Mouse (Mus musculus) adrenal gland, adult 8-10 months (tissue): ENCODE measurements around the gene Pglyrp4. TPM values are rescaled to one million over a fixed set of nuclear protein-coding genes. Genes with fewer than 3 reads are reported as not detected.
"Not testable (repeated sequence)": the region's sequence is repeated elsewhere in the genome, so short reads cannot be mapped to it uniquely, and the experiment has no call there.

ENCODE experiments used
- DNase-seq: peaks from one replicate; pipeline ENCODE4 v3.0.0; 2022
- total RNA-seq, 4 experiments: library from RNA; stranded (reverse); gene quantifications; 2 replicates each; pipeline ENCODE4 v1.2.4; 2022

The Pglyrp4 gene
- not detected for total RNA-seq

DNA sequence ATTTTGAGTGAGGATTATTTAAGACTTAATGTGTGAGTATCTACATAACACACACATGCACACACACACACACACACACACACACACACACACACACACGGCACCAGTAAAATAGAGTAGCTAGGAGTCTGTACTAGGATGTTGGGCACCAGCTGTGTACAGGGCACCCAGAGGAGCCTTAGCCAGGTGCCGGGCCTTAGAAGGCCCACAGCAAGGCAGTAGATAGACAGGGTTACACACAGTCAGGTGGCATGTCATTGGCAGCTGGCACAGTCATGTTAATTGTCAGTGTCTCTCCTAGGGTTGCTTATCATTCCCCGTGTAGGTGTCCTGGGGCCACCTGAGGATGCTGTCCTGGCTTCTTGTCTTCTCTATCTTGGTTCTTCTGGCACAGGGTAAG, at the start of gene Pglyrp4:
Gene Pglyrp4 (plus strand): TSS at position 301 of the 400 bp plus-strand sequence.
- no peak for DNase-seq

DNA sequence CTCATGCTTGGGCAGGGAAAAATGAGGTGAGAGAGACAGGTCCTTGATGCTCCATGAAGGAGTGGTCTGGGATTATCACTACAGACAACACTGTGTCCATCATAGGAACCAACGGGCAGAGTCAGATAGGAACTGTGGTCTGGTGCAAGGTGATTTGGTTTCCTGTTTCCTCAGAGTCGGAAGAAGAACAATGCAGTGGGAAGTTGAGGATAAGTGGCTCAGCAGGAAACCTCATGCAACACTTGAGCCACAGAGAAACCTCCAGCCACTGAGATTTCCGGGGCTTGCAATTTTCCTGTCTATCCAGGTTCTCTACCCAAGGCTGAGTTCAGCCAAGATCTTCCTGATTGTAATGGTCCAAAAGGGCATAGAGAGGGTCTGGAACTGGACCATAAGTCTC, 48.0 kb upstream of the Pglyrp4 start:
- no peak for DNase-seq

DNA sequence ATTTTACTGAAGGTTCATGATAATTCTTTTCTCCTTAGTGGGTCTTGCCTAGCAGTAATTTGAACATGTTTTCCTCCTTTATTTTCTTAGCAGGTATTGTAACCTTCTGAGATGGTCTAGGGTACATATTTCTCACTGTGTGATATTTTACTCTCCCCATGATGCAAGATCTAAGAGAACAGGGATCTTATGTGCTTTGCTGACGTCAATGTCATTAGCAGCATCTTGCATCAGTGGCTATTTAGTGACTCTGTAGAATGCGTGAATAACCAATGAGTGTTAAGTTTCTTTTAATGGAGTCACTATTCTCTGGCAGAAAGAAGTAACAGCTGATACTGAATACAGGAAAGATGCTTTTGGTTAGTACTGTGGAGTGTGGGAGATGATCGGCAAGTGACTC, 42.8 kb upstream of the Pglyrp4 start:
- no peak for DNase-seq

DNA sequence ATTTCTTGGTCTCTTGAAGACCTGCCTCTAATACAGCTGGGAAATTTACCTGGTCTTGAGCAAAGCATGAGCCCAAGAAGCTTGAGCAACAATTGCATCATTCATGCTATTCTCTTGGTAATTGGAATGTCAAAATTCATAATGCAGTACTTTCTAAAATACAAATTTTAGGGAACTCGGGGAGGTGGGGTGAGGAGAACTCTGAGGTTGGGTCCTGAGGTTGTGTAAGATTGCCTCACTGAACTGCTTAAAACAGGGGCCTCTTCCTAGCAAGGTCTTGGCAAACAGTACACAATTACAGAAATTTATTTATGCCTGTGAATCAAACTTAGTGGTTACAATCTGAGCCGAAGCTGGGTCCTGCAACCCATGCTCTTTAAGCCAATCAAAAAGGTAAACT, 39.9 kb upstream of the Pglyrp4 start:
- no peak for DNase-seq

DNA sequence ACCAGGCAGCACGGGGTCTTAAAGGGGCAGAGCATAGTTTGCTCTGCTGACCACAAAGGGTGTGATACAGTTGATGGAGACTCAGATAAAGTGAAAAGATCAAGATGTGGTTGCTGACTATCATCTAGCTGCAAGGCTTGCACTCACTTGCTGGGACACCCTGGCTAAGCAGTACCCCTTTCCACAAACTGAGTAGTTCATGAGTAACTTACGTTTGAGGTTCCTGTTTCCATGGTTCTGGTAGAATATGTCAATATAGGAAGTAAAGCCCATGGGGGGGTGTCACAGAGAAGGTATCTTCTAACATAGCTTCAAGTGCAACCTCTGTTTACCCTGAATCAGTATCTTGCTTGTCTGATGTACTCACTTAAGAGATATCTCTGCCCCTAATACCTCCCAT, 33.2 kb upstream of the Pglyrp4 start:
- DNase-seq = no peak

DNA sequence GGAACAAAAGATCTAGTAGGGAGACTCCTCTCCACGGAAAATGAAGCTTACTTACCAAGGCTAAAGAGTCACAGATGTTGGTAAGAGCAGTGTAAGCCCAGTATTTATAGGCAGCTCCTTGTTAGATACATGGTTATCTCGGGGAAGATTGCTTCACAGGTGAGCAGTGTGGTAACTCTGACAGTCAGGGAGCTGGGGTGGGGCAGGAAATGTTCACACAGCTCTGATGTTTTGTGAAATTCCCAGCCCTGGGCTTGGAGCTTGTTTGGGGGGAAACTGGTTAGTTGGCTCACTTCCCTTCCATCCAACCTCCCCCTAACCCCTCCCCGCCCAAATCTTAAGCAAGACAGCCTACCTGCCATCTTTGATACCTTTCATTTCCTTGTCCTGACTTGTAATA, 31.1 kb upstream of the Pglyrp4 start, which contains the start of gene S100a9:
Gene S100a9 (minus strand): TSS at position 109 of the 400 bp plus-strand sequence.
- DNase-seq = no peak

DNA sequence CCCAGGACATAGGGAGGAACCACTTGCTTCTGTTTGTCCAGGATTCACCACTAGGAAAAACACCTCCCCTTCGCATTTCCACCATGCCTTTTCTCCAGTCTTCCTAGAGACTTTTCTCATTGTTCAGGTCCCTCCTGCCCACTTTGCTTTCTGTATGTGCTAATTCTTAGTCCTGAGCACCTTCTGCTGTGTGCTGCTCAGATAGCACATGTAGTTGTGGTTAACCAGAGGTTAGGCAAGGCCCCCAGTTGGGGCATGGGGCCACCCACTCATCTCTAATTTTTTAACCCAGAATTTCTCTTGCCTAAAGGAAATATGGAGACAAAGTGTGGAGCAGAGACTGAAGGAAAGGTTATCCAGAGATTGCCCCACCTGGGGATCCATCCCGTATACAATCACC, 24.5 kb upstream of the Pglyrp4 start:
- no peak for DNase-seq

DNA sequence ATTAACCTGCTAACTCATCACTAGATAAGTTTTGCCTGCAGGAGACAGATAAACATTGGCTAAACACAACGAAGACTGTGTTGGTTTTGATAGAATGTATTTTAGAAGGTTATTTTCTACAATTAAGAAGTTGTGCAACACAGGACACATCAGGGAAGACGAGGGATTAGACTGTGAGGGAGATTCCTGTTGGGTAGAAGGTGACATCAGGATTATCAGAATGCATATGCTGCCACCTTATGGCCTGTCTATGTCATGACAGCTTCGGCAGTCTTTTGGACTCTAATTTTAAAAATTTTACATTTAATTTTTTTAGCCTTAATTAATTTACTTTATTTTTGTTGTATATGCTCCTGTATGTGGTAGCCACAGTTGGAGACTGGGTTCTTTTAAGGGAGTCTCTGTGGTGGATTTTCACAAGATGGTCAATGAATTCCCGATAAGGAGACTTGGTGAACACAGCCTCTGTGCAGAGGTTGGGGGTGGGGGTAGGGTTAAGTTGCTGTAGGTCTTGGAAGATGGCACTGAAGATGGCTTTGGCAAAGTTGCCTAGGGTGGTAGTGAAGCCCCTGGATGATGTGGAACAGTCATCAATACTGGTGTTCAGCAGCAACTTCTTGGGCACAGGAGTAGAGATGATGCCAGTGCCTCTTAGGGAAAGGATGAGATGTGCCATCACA, 18.0 kb upstream of the Pglyrp4 start:
- DNase-seq = no peak

DNA sequence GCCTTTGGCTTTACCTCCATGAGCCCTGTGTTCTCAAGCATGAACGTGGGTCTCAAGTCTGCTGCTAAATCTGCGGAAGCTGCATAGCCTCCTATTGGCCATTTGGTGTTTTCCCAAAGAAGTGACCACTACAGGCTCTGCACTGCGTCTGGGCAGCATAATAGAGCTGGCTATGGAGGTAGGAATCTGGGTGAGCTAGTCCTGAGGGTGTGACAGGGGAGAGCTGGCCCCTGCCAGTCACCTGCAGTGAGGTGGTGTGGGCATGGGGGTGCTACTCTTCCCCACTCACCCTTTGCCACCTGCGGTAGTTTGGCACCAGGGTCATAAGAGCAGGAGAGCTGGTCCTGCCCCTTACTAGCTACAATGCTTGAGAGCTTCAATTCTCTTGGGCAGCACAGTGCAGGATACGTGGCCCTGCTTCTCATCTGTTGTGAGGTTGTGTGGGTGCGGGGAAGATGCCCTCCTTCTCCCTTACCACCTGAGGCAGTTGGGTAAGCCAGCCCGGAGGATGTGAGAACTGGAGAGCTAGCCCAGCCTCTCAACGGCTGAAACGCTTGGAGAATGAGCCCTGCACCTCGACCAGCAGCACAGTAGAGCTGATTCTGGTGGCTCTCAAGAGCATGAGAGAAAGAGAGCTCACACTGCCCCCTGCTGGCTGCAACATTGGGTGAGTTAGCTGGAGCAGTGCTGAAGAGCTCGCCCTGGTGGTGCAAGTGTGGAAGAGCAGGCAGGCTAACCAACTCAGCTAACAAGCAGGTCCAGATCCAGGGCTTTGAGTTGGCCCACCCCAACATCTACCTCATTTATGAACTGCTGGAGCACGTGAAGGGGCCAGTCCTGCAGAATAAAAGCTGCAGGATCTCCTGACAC, 16.9 kb upstream of the Pglyrp4 start:
- peak; percentile 68 for DNase-seq

DNA sequence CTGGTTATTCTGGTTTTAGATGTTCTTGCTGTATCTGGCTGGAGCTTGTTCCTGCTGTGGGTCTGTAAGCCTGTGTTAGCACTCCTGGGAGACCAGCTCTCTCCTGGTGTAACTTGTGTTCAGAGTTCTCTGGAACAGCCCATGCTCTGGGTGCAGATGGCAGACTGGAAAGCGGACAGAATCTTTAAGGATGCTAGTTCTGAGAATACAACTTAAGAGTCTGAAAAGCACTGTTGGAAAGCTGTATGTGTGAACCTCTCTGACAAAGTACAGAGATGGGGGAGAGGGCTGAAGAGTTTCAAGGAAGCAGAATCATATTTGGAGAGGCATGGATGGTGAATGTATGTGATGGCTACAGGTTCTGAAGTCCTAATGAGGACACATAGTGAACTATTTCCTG, 23.0 kb downstream of the Pglyrp4 start:
- no peak for DNase-seq

DNA sequence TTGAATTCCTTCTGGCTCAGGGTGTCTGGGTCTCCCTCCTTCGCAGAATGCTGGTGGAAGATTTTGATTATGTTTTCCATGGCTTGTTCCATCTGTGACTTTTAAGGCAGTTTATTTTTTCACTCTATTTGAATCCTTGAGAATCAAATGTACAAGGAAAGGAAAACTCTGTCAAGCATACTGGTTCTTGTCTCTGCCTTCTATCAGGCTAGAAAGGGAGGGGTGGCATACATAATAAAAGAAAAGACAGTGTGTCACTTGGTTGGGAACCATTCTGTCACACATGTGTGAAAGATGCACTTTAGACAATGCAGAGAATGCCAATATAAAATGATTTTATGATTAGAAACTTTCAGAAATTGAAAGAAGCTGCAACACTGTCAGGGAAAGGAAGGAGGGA, 51.1 kb downstream of the Pglyrp4 start, which contains the start of gene Gm5849:
Gene Gm5849 (minus strand): TSS at position 101 of the 400 bp plus-strand sequence.
- DNase-seq = not testable (repeated sequence)

Other genes starting within 250 kb of the Pglyrp4 start
- gene Snapin, start 235.9 kb upstream of the Pglyrp4 start, total RNA-seq = 100 to 1,000 TPM in 1 of 4 experiments, 10 to 100 TPM in 3; 73.3 to 105 (median 83.4) TPM
- 100 to 1,000 TPM; 114 to 130 (median 125) TPM for gene Chtop, start 217.4 kb upstream of the Pglyrp4 start, total RNA-seq
- 100 to 1,000 TPM in 2 of 4 experiments, 10 to 100 TPM in 2; 80.7 to 112 (median 94.7) TPM for gene S100a1, start 212.5 kb upstream of the Pglyrp4 start, total RNA-seq
- 10 to 100 TPM; 21.7 to 26.9 (median 23.4) TPM for gene S100a13, start 212.5 kb upstream of the Pglyrp4 start, total RNA-seq
- 1 to 10 TPM in 2 of 4 experiments, under 1 TPM in 1, not detected in 1; 0.42 to 1.5 (median 1.2) TPM for gene S100a14, start 200.1 kb upstream of the Pglyrp4 start, total RNA-seq
- 10 to 100 TPM; 39.0 to 54.8 (median 50.2) TPM for gene S100a16, start 189.7 kb upstream of the Pglyrp4 start, total RNA-seq
- gene S100a3, start 166.3 kb upstream of the Pglyrp4 start, total RNA-seq = not detected
- not detected for gene S100a2, start 136.7 kb upstream of the Pglyrp4 start, total RNA-seq
- not detected for gene Gm42674, start 125.0 kb upstream of the Pglyrp4 start, total RNA-seq
- gene S100a4, start 123.1 kb upstream of the Pglyrp4 start, total RNA-seq = 10 to 100 TPM in 2 of 4 experiments, 1 to 10 TPM in 2; 7.5 to 22.9 (median 12.5) TPM
- not detected for gene S100a5, start 118.4 kb upstream of the Pglyrp4 start, total RNA-seq
- gene S100a6, start 114.0 kb upstream of the Pglyrp4 start, total RNA-seq = 10 to 100 TPM; 57.0 to 92.3 (median 67.2) TPM
- under 1 TPM in 1 of 4 experiments, not detected in 3; 0.28 TPM for gene S100a7a, start 72.9 kb upstream of the Pglyrp4 start, total RNA-seq
- gene S100a8, start 57.9 kb upstream of the Pglyrp4 start, total RNA-seq = 1 to 10 TPM in 3 of 4 experiments, under 1 TPM in 1; 0.58 to 2.3 (median 1.2) TPM
- gene S100a9, start 31.2 kb upstream of the Pglyrp4 start, total RNA-seq = 1 to 10 TPM in 1 of 4 experiments, under 1 TPM in 1, not detected in 2; 0.55 to 1.2 TPM
- not detected for gene Gm5849, start 51.0 kb downstream of the Pglyrp4 start, total RNA-seq